Mouse (Mus musculus): ENCODE measurements at regions not wholly inside any gene's neighbourhood (a gene's known extent, or its start where the extent isn't known, plus 50 kb on each side); places are given as distances from the start of the nearest gene placed in this dataset.
A peak's percentile ranks its signal among the peaks of the same experiment; 100 is the strongest.

- ATAC-seq = 0 out of 2 replicates have a peak, but pooled peaks have one; percentile 39
- H3K4me3 ChIP-seq (ENCODE audit: low read depth, low read length) = no peak overlapping the region
- no peak overlapping the region for H3K9ac ChIP-seq (ENCODE audit: low read depth, low read length)
- peaks cover 6% of the 10 kb centered on the region for H3K4me1 ChIP-seq (ENCODE audit: control insufficient read depth, insufficient read depth, low read length)
- no peak overlapping the region for H3K4me2 ChIP-seq (ENCODE audit: low read length)
- no peaks in the 10 kb centered on the region for H3K9me3 ChIP-seq (replicated peaks; ENCODE audit: control insufficient read depth, low read length, poor library complexity, severe bottlenecking)
- 86% methylated on average over 2 of the region's 2 CpGs for WGBS
- no peaks in the 10 kb centered on the region for H3K36me3 ChIP-seq (ENCODE audit: control insufficient read depth, insufficient read depth, low read length)
- no peak overlapping the region for H3K27ac ChIP-seq (ENCODE audit: low read length)
- H3K27me3 ChIP-seq (ENCODE audit: control insufficient read depth, insufficient read depth, low read depth, low read length) = no peaks in the 10 kb centered on the region
Measured at GRCm38 (mm10) chr7:117852866-117853265, 263.1 kb downstream of the Rps15a start.

DNA sequence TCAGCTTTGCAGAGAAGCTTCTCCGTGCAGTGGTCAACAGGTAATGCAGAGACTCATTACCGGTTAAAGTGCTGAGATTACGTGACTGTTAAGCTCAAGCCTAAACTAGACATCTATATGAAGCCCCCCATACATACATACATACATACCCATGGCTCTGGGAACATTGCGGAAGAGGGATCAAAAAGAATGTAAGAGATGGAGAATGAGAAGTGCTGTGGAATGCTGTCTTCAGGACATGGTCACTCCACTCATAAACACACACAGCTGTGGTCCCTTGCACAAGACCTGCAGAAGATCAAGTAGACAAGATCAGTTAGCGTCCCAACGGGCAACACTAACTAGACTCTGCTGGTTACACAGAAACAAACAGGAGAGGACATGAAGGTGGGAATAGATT, 265.2 kb downstream of the Rps15a start:
- H3K27me3 ChIP-seq (ENCODE audit: control insufficient read depth, insufficient read depth, low read depth, low read length) = no peaks in the 10 kb centered on the region
- H3K36me3 ChIP-seq (ENCODE audit: control insufficient read depth, insufficient read depth, low read length) = no peaks in the 10 kb centered on the region
- H3K27ac ChIP-seq (ENCODE audit: low read length) = no peak overlapping the region
- H3K4me3 ChIP-seq (ENCODE audit: low read depth, low read length) = no peak overlapping the region
- H3K9me3 ChIP-seq (replicated peaks; ENCODE audit: control insufficient read depth, low read length, poor library complexity, severe bottlenecking) = no peaks in the 10 kb centered on the region
- ATAC-seq = no peak
- WGBS = 98% methylated on average over 6 of the region's 6 CpGs
- no peak overlapping the region for H3K4me2 ChIP-seq (ENCODE audit: low read length)
- H3K4me1 ChIP-seq (ENCODE audit: control insufficient read depth, insufficient read depth, low read length) = no peaks in the 10 kb centered on the region
- H3K9ac ChIP-seq (ENCODE audit: low read depth, low read length) = no peak overlapping the region

GRCm38 (mm10) chr7:117846041-117846440, 269.9 kb downstream of the Rps15a start:
- no peak for ATAC-seq
- no peaks in the 10 kb centered on the region for H3K9me3 ChIP-seq (replicated peaks; ENCODE audit: control insufficient read depth, low read length, poor library complexity, severe bottlenecking)

GRCm38 (mm10) chr7:117842780-117843179, 273.2 kb downstream of the Rps15a start:
- no peak for ATAC-seq
- no peak overlapping the region for H3K9ac ChIP-seq (ENCODE audit: low read depth, low read length)
- H3K27me3 ChIP-seq (ENCODE audit: control insufficient read depth, insufficient read depth, low read depth, low read length) = no peaks in the 10 kb centered on the region
- no peaks in the 10 kb centered on the region for H3K36me3 ChIP-seq (ENCODE audit: control insufficient read depth, insufficient read depth, low read length)
- no peaks in the 10 kb centered on the region for H3K9me3 ChIP-seq (replicated peaks; ENCODE audit: control insufficient read depth, low read length, poor library complexity, severe bottlenecking)
- no peaks in the 10 kb centered on the region for H3K4me1 ChIP-seq (ENCODE audit: control insufficient read depth, insufficient read depth, low read length)
- no peak overlapping the region for H3K4me2 ChIP-seq (ENCODE audit: low read length)
- H3K27ac ChIP-seq (ENCODE audit: low read length) = no peak overlapping the region
- no peak overlapping the region for H3K4me3 ChIP-seq (ENCODE audit: low read depth, low read length)
- 47% methylated on average over 5 of the region's 5 CpGs for WGBS

More at GRCm38 (mm10) chr7:117846041-117846440, 269.9 kb downstream of the Rps15a start:
- no peak overlapping the region for H3K27ac ChIP-seq (ENCODE audit: low read length)
- no peak overlapping the region for H3K4me2 ChIP-seq (ENCODE audit: low read length)
- no peaks in the 10 kb centered on the region for H3K36me3 ChIP-seq (ENCODE audit: control insufficient read depth, insufficient read depth, low read length)
- WGBS = 91% methylated on average over 5 of the region's 5 CpGs
- H3K4me3 ChIP-seq (ENCODE audit: low read depth, low read length) = no peak overlapping the region
- H3K9ac ChIP-seq (ENCODE audit: low read depth, low read length) = no peak overlapping the region
- no peaks in the 10 kb centered on the region for H3K4me1 ChIP-seq (ENCODE audit: control insufficient read depth, insufficient read depth, low read length)
- H3K27me3 ChIP-seq (ENCODE audit: control insufficient read depth, insufficient read depth, low read depth, low read length) = no peaks in the 10 kb centered on the region

- Histone ChIP-seq H3K27me3 (ENCODE audit: control insufficient read depth, insufficient read depth, low read depth, low read length) (no peaks in the 10 kb centered on the region), H3K4me1 (ENCODE audit: control insufficient read depth, insufficient read depth, low read length) (no peaks in the 10 kb centered on the region), H3K9me3 (replicated peaks; ENCODE audit: control insufficient read depth, low read length, poor library complexity, severe bottlenecking) (no peaks in the 10 kb centered on the region), H3K4me2 (ENCODE audit: low read length) (no peak overlapping the region), H3K27ac (ENCODE audit: low read length) (no peak overlapping the region), H3K4me3 (ENCODE audit: low read depth, low read length) (no peak overlapping the region), H3K36me3 (ENCODE audit: control insufficient read depth, insufficient read depth, low read length) (no peaks in the 10 kb centered on the region), H3K9ac (ENCODE audit: low read depth, low read length) (no peak overlapping the region)
- no peak for ATAC-seq
- 47% methylated on average over 3 of the region's 3 CpGs for WGBS
Measured at GRCm38 (mm10) chr7:117795035-117795434, 321.0 kb downstream of the Rps15a start.

DNA sequence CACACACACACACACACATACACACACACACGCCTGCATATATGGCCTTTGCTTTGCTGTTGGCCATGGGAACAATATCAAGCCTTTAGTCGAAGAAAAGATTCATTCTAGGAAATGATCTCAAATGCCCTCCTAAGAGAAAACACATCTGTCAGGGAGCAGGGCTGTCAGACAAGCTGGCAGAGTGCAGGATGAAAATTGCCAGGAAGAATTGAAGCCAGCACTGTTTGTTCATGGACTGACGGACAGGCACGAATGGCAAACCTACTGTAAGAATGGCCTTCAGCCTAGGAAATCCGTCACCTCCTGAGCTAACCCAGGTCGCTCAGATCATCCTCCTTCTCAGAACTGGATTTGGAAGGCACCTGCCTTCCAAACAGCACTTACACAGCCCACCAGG, 322.0 kb downstream of the Rps15a start:
- H3K4me1 ChIP-seq (ENCODE audit: control insufficient read depth, insufficient read depth, low read length) = no peaks in the 10 kb centered on the region
- H3K4me2 ChIP-seq (ENCODE audit: low read length) = no peak overlapping the region
- no peak for ATAC-seq
- H3K4me3 ChIP-seq (ENCODE audit: low read depth, low read length) = no peak overlapping the region
- H3K27ac ChIP-seq (ENCODE audit: low read length) = no peak overlapping the region
- H3K27me3 ChIP-seq (ENCODE audit: control insufficient read depth, insufficient read depth, low read depth, low read length) = no peaks in the 10 kb centered on the region
- H3K9ac ChIP-seq (ENCODE audit: low read depth, low read length) = no peak overlapping the region
- WGBS = 88% methylated on average over 6 of the region's 6 CpGs
- no peaks in the 10 kb centered on the region for H3K36me3 ChIP-seq (ENCODE audit: control insufficient read depth, insufficient read depth, low read length)
- H3K9me3 ChIP-seq (replicated peaks; ENCODE audit: control insufficient read depth, low read length, poor library complexity, severe bottlenecking) = no peaks in the 10 kb centered on the region

DNA sequence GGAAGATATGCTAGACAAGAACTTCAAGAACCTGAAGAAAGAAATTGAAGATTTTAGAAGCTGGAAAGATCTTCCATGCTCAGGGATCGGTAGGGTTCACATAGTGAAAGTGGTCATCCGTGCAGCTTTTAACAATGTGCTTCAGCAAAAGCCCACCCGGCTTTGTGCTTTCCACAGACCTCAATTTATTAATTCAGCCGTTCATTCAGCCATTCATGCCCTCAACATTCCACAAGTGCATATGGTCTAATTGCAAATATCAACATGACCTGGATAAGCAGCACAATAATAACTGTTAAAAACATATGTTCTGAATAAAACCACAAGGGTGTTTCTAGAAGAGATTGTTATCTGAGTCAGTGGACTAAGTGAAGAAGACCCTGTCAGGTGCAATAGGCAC, 323.5 kb downstream of the Rps15a start:
- Histone ChIP-seq H3K27me3 (ENCODE audit: control insufficient read depth, insufficient read depth, low read depth, low read length) (no peaks in the 10 kb centered on the region), H3K9me3 (replicated peaks; ENCODE audit: control insufficient read depth, low read length, poor library complexity, severe bottlenecking) (no peaks in the 10 kb centered on the region), H3K4me1 (ENCODE audit: control insufficient read depth, insufficient read depth, low read length) (no peaks in the 10 kb centered on the region), H3K27ac (ENCODE audit: low read length) (no peak overlapping the region), H3K4me2 (ENCODE audit: low read length) (no peak overlapping the region), H3K9ac (ENCODE audit: low read depth, low read length) (no peak overlapping the region), H3K4me3 (ENCODE audit: low read depth, low read length) (no peak overlapping the region), H3K36me3 (ENCODE audit: control insufficient read depth, insufficient read depth, low read length) (no peaks in the 10 kb centered on the region)
- 70% methylated on average over 4 of the region's 4 CpGs for WGBS
- ATAC-seq = no peak

GRCm38 (mm10) chr7:117778996-117779395, 337.0 kb downstream of the Rps15a start:
- no peaks in the 10 kb centered on the region for H3K9me3 ChIP-seq (replicated peaks; ENCODE audit: control insufficient read depth, low read length, poor library complexity, severe bottlenecking)
- H3K4me3 ChIP-seq (ENCODE audit: low read depth, low read length) = no peak overlapping the region
- WGBS = 92% methylated on average over 4 of the region's 4 CpGs
- no peak overlapping the region for H3K9ac ChIP-seq (ENCODE audit: low read depth, low read length)
- no peaks in the 10 kb centered on the region for H3K36me3 ChIP-seq (ENCODE audit: control insufficient read depth, insufficient read depth, low read length)
- H3K4me2 ChIP-seq (ENCODE audit: low read length) = no peak overlapping the region
- no peak overlapping the region for H3K27ac ChIP-seq (ENCODE audit: low read length)
- no peaks in the 10 kb centered on the region for H3K4me1 ChIP-seq (ENCODE audit: control insufficient read depth, insufficient read depth, low read length)
- ATAC-seq = no peak
- no peaks in the 10 kb centered on the region for H3K27me3 ChIP-seq (ENCODE audit: control insufficient read depth, insufficient read depth, low read depth, low read length)

GRCm38 (mm10) chr7:117777921-117778320, 338.1 kb downstream of the Rps15a start:
- Histone ChIP-seq H3K27ac (ENCODE audit: low read length) (no peak overlapping the region), H3K4me1 (ENCODE audit: control insufficient read depth, insufficient read depth, low read length) (no peaks in the 10 kb centered on the region), H3K9ac (ENCODE audit: low read depth, low read length) (no peak overlapping the region), H3K9me3 (replicated peaks; ENCODE audit: control insufficient read depth, low read length, poor library complexity, severe bottlenecking) (peaks cover 1% of the 10 kb centered on the region; the same call in 1 of the 2 replicates), H3K4me2 (ENCODE audit: low read length) (no peak overlapping the region), H3K27me3 (ENCODE audit: control insufficient read depth, insufficient read depth, low read depth, low read length) (no peaks in the 10 kb centered on the region), H3K4me3 (ENCODE audit: low read depth, low read length) (no peak overlapping the region), H3K36me3 (ENCODE audit: control insufficient read depth, insufficient read depth, low read length) (no peaks in the 10 kb centered on the region)
- ATAC-seq = no peak
- 98% methylated on average over 2 of the region's 2 CpGs for WGBS

DNA sequence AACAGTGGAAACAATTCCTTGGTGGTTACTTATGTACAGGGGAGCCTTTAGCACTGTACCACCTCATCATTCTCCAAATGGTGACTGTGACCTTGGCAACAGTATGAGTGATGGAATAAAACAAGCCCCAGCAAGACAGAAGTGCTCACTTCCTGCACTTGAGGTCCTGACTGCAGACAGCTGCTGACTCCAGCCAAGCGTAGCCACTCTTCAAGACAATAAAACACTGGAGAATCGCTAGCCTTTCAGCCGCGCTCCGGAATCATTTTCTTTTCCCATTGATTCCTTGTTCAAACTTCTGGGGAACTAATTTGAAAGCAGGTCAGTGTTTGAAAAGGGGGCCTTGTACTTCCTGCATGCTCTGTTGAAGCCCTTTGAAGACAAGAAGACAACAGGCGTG, 344.2 kb downstream of the Rps15a start:
- Histone ChIP-seq H3K4me3 (ENCODE audit: low read depth, low read length) (no peak overlapping the region), H3K4me1 (ENCODE audit: control insufficient read depth, insufficient read depth, low read length) (no peaks in the 10 kb centered on the region), H3K27ac (ENCODE audit: low read length) (no peak overlapping the region), H3K4me2 (ENCODE audit: low read length) (no peak overlapping the region), H3K36me3 (ENCODE audit: control insufficient read depth, insufficient read depth, low read length) (no peaks in the 10 kb centered on the region), H3K9ac (ENCODE audit: low read depth, low read length) (no peak overlapping the region), H3K27me3 (ENCODE audit: control insufficient read depth, insufficient read depth, low read depth, low read length) (no peaks in the 10 kb centered on the region), H3K9me3 (replicated peaks; ENCODE audit: control insufficient read depth, low read length, poor library complexity, severe bottlenecking) (peaks cover 5% of the 10 kb centered on the region; the same call in 1 of the 2 replicates)
- WGBS = 22% methylated on average over 6 of the region's 6 CpGs
- no peak for ATAC-seq

All from midbrain, embryonic 16.5 days (tissue).